Mouse (Mus musculus): ENCODE measurements around the gene Ociad2. TPM values are rescaled to one million over a fixed set of nuclear protein-coding genes. Genes with fewer than 3 reads are reported as not detected.

Ociad2 gene
- polyA plus RNA-seq, 1 experiment from 2014 or later, result 23.0 TPM

DNA sequence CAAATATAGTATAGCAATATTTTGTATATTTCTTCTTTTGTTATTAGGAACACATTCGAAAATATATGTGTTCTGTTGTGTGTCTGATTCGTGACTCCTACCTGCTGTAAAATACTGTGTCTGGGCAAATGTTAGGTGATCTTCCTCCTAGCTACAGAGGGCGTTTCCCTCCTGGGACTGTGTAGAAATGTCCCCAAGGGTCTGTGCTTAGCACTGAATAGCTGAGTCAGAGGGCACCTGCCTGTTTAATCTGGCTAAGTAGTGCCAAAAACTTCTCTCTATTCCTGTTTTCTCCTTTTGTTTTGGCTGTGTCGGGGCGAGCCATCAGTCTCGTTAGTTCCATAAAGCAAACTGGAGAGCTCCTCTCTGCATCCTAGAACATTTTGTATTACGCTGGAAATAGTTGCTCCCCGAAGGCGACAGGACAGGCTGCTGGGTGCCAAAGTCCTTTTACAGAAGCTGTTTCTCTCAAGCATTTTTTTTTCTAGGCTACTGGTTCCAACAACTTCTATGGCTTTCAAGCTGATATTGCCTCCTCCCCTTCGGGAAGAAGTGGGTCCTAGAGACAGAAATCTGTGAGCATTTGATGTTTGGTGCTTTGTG, 28.1 kb upstream of the Ociad2 start:
- Histone ChIP-seq H3K4me2 (no peak overlapping the region), H3K4me1 (replicated peaks) (peaks cover 3% of the 10 kb centered on the region; the same call in 1 of the 2 replicates), H3K9ac (no peak overlapping the region), H3K4me3 (no peak overlapping the region), H3K9me3 (replicated peaks) (no peaks in the 10 kb centered on the region), H3K36me3 (no peaks in the 10 kb centered on the region), H3K27ac (no peak overlapping the region), H3K27me3 (no peaks in the 10 kb centered on the region)
- WGBS, result 73% methylated on average over 10 of the region's 10 CpGs
- ATAC-seq (replicated peaks; ENCODE audit: insufficient number of reproducible peaks, insufficient read depth, low FRiP score, low read depth), result no peak

- 76% methylated on average over 4 of the region's 4 CpGs for WGBS
- H3K4me1 ChIP-seq (replicated peaks), result peaks cover 3% of the 10 kb centered on the region; the same call in 1 of the 2 replicates
- no peak overlapping the region for H3K4me3 ChIP-seq
- no peak overlapping the region for H3K9ac ChIP-seq
- H3K27ac ChIP-seq, result no peak overlapping the region
- H3K9me3 ChIP-seq (replicated peaks), result no peaks in the 10 kb centered on the region
- H3K27me3 ChIP-seq, result no peaks in the 10 kb centered on the region
- no peak overlapping the region for H3K4me2 ChIP-seq
- no peaks in the 10 kb centered on the region for H3K36me3 ChIP-seq
- ATAC-seq (replicated peaks; ENCODE audit: insufficient number of reproducible peaks, insufficient read depth, low FRiP score, low read depth), result no peak
Observed at GRCm38 (mm10) chr5:73367906-73368305, 27.1 kb upstream of the Ociad2 start.

- H3K27me3 ChIP-seq, result no peaks in the 10 kb centered on the region
- WGBS, result 81% methylated on average over 2 of the region's 2 CpGs
- no peaks in the 10 kb centered on the region for H3K36me3 ChIP-seq
- ATAC-seq (replicated peaks; ENCODE audit: insufficient number of reproducible peaks, insufficient read depth, low FRiP score, low read depth), result no peak
- no peak overlapping the region for H3K4me3 ChIP-seq
- H3K4me1 ChIP-seq (replicated peaks), result peaks cover 13% of the 10 kb centered on the region
- H3K27ac ChIP-seq, result no peak overlapping the region
- H3K9ac ChIP-seq, result no peak overlapping the region
- H3K9me3 ChIP-seq (replicated peaks), result no peaks in the 10 kb centered on the region
- no peak overlapping the region for H3K4me2 ChIP-seq
Observed at GRCm38 (mm10) chr5:73364107-73364864, 23.5 kb upstream of the Ociad2 start.

DNA sequence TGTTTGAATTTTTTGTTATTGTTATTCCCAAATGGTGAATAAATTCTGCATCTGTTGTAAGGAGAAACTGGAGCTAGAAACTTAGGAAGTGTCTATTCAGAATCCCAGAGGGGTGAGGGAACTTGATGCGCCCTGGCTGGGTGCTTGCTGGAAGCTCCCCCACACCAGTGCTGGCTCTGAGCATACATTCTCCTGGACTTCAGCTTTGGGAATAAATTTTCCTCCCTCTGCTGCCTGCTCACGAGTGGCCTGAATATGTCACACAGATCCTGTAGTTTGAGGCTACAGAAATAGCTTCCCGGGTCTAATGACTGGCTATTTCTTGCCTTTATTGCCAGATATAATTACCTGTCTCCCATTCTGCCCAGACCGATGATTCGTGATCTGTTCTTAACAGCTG, 22.0 kb upstream of the Ociad2 start:
- H3K4me2 ChIP-seq, result no peak overlapping the region
- no peak overlapping the region for H3K4me3 ChIP-seq
- H3K4me1 ChIP-seq (replicated peaks), result peaks cover 19% of the 10 kb centered on the region
- no peaks in the 10 kb centered on the region for H3K9me3 ChIP-seq (replicated peaks)
- H3K27ac ChIP-seq, result no peak overlapping the region
- H3K9ac ChIP-seq, result no peak overlapping the region
- no peaks in the 10 kb centered on the region for H3K36me3 ChIP-seq
- ATAC-seq (replicated peaks; ENCODE audit: insufficient number of reproducible peaks, insufficient read depth, low FRiP score, low read depth), result no peak
- H3K27me3 ChIP-seq, result no peaks in the 10 kb centered on the region
- 81% methylated on average over 5 of the region's 5 CpGs for WGBS

- Histone ChIP-seq H3K4me3 (no peak overlapping the region), H3K36me3 (no peaks in the 10 kb centered on the region), H3K4me2 (no peak overlapping the region), H3K27me3 (no peaks in the 10 kb centered on the region), H3K27ac (no peak overlapping the region), H3K4me1 (replicated peaks) (peaks cover 19% of the 10 kb centered on the region), H3K9me3 (replicated peaks) (no peaks in the 10 kb centered on the region), H3K9ac (no peak overlapping the region)
- ATAC-seq (replicated peaks; ENCODE audit: insufficient number of reproducible peaks, insufficient read depth, low FRiP score, low read depth), result no peak
- WGBS, result 92% methylated on average over 7 of the region's 7 CpGs
Observed at GRCm38 (mm10) chr5:73362338-73362737, 21.5 kb upstream of the Ociad2 start.

DNA sequence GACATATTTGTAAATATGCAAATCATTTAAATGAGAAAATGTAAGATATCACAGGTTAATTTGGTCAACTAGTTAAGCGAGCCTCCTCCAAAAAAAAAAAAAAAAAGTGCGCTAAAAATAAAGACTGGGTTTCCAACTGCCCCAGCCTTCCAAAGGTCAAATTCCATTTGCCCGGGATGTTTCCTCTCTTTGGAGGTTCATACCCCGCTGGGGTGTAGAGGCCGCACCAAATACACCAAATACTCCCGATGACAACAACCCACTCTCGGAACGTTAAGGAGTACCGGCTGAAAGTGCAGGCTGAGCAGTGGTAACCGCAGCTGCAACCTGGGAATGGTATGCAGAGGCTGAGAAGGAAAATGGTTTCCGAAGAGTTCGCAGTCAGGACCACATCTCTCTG, 19.4 kb upstream of the Ociad2 start:
- Histone ChIP-seq H3K9me3 (replicated peaks) (no peaks in the 10 kb centered on the region), H3K27ac (no peak overlapping the region), H3K4me3 (peak overlapping the region; percentile 20), H3K27me3 (no peaks in the 10 kb centered on the region), H3K4me2 (peak overlapping the region; percentile 59), H3K4me1 (replicated peaks) (peaks cover 16% of the 10 kb centered on the region), H3K9ac (no peak overlapping the region), H3K36me3 (no peaks in the 10 kb centered on the region)
- ATAC-seq (replicated peaks; ENCODE audit: insufficient number of reproducible peaks, insufficient read depth, low FRiP score, low read depth), result no peak
- WGBS, result 24% methylated on average over 12 of the region's 12 CpGs

DNA sequence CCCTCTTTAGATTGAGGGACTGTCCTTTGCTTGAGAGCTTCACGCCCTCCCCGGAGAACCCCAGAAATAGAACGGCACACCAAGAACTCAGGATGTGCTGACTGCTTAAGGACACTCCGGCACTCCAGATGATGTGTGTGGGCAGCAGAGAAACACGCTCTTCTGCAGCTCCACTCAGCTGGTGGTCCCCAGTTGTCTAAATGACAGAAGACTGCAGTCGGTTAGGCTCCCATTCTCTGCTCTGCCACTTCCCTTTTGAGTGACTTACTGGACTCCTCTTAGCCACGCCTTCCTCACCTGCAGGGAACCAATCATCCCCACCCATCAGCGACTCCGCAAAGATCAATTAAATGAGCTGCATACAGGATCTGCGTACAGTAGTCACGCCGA, 18.9 kb upstream of the Ociad2 start:
- WGBS, result 24% methylated on average over 12 of the region's 12 CpGs
- no peak for ATAC-seq (replicated peaks; ENCODE audit: insufficient number of reproducible peaks, insufficient read depth, low FRiP score, low read depth)
- H3K9ac ChIP-seq, result no peak overlapping the region
- H3K4me3 ChIP-seq, result peak overlapping the region; percentile 20
- H3K36me3 ChIP-seq, result no peaks in the 10 kb centered on the region
- H3K27ac ChIP-seq, result no peak overlapping the region
- H3K27me3 ChIP-seq, result no peaks in the 10 kb centered on the region
- H3K4me1 ChIP-seq (replicated peaks), result peaks cover 16% of the 10 kb centered on the region
- H3K4me2 ChIP-seq, result peak overlapping the region; percentile 59
- H3K9me3 ChIP-seq (replicated peaks), result no peaks in the 10 kb centered on the region

DNA sequence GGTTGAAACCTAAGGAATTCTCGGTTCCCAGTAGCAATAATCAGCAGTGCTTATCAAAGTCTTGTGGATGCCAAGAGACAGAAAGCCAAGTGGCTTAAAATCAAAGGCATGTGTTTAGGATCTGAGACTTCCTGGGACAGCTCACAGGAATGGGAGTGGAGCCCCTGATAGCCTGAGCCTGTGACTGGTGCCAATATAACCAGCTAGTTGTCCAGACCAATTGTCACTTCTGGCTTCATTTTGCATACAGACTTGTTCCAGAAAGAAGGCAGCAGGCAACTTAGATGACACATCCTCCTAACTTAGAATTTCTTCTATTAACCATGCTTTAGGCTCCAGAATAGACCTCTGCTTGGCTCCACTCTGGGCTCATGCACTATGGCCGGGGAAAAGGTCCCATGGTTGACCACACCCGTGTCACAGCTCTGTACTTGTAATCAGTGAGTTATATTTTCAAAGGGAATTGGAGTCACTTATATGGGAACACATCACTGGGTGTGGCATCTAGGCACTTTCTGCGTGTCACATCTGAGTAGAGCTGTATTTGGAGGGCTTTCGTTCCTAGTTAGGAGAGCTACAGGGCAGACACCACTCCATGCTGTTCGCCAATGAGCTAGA, 18.4 kb upstream of the Ociad2 start:
- H3K36me3 ChIP-seq, result no peaks in the 10 kb centered on the region
- peaks cover 19% of the 10 kb centered on the region for H3K4me1 ChIP-seq (replicated peaks)
- no peaks in the 10 kb centered on the region for H3K9me3 ChIP-seq (replicated peaks)
- no peak overlapping the region for H3K27ac ChIP-seq
- peak; percentile 58 for ATAC-seq (replicated peaks; ENCODE audit: insufficient number of reproducible peaks, insufficient read depth, low FRiP score, low read depth)
- peak overlapping the region; percentile 59 for H3K4me2 ChIP-seq
- H3K4me3 ChIP-seq, result peak overlapping the region; percentile 20
- H3K9ac ChIP-seq, result no peak overlapping the region
- WGBS, result 46% methylated on average over 6 of the region's 6 CpGs
- H3K27me3 ChIP-seq, result no peaks in the 10 kb centered on the region

- peaks cover 28% of the 10 kb centered on the region for H3K4me1 ChIP-seq (replicated peaks)
- no peaks in the 10 kb centered on the region for H3K27me3 ChIP-seq
- no peak overlapping the region for H3K4me3 ChIP-seq
- no peak overlapping the region for H3K27ac ChIP-seq
- ATAC-seq (replicated peaks; ENCODE audit: insufficient number of reproducible peaks, insufficient read depth, low FRiP score, low read depth), result no peak
- H3K36me3 ChIP-seq, result no peaks in the 10 kb centered on the region
- H3K4me2 ChIP-seq, result no peak overlapping the region
- H3K9ac ChIP-seq, result no peak overlapping the region
- 67% methylated on average over 5 of the region's 5 CpGs for WGBS
- no peaks in the 10 kb centered on the region for H3K9me3 ChIP-seq (replicated peaks)
Observed at GRCm38 (mm10) chr5:73355393-73355792, 14.6 kb upstream of the Ociad2 start.

DNA sequence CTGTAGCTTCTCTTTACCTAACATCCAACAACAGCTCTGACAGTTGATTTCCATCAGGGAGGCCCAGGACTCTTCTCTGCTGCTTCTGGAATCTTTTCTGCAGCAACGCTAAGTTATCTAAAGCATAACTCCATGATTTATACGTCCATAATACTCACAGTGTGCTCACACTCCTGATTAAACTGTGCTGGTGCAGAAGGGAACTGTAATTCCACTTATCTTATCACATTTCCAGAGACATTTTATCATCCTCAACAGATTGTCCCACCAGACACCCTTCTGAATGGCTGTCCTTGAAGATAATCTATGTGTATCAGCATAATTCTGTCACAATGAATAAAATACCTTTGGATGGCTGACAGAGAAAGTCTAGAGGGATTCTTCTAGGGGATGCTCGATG, 13.2 kb upstream of the Ociad2 start:
- H3K4me1 ChIP-seq (replicated peaks), result peaks cover 15% of the 10 kb centered on the region
- no peaks in the 10 kb centered on the region for H3K36me3 ChIP-seq
- H3K9ac ChIP-seq, result no peak overlapping the region
- H3K9me3 ChIP-seq (replicated peaks), result no peaks in the 10 kb centered on the region
- no peak overlapping the region for H3K4me2 ChIP-seq
- 29% methylated on average over 3 of the region's 3 CpGs for WGBS
- no peak overlapping the region for H3K4me3 ChIP-seq
- no peak for ATAC-seq (replicated peaks; ENCODE audit: insufficient number of reproducible peaks, insufficient read depth, low FRiP score, low read depth)
- no peaks in the 10 kb centered on the region for H3K27me3 ChIP-seq
- no peak overlapping the region for H3K27ac ChIP-seq

DNA sequence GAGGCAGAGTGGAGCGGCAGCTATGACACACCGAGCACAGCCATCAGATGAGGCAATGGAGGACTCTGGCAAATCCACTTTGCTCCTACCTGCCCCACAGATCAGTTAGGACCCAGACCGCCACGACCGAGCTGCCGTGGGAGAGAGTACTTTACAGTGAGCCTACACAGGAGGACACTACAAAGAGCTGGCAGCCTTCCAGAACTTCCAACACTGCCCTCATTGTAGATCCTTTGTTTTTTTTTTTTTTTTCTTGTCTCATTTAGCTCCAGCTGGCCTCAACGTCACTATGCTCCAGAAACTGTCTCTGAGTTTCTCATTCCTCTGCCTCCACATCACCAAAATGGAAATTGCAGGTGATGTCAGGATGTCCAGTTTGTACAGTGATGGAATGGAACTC, 12.7 kb upstream of the Ociad2 start:
- peaks cover 12% of the 10 kb centered on the region for H3K4me1 ChIP-seq (replicated peaks)
- no peaks in the 10 kb centered on the region for H3K9me3 ChIP-seq (replicated peaks)
- H3K27me3 ChIP-seq, result no peaks in the 10 kb centered on the region
- WGBS, result 43% methylated on average over 7 of the region's 7 CpGs
- no peak overlapping the region for H3K27ac ChIP-seq
- ATAC-seq (replicated peaks; ENCODE audit: insufficient number of reproducible peaks, insufficient read depth, low FRiP score, low read depth), result no peak
- H3K36me3 ChIP-seq, result no peaks in the 10 kb centered on the region
- H3K9ac ChIP-seq, result no peak overlapping the region
- no peak overlapping the region for H3K4me3 ChIP-seq
- no peak overlapping the region for H3K4me2 ChIP-seq

Data from heart, embryonic 15.5 days (tissue).